Mouse (Mus musculus) liver, embryonic 14.5 days (tissue): Measurements from ENCODE around the gene Arid2. TPM values are rescaled to one million over a fixed set of nuclear protein-coding genes. Genes with fewer than 3 reads are reported as not detected.

Source experiments
- ATAC-seq: fragments of 200-750 bp; cut with Nextera tagmentation; 2 replicates; pipeline ENCODE4 v1.8.0; 2017; ENCODE audit warnings: moderate number of reproducible peaks, mild to moderate bottlenecking, moderate library complexity; ENCODE audit not compliant: insufficient read depth
- DNase-seq, 3 experiments: peaks; one replicate each; pipeline ENCODE4 v3.0.0-alpha.2; 2012 to 2013; ENCODE audit warnings: low read depth in 3 of 3, low spot score in 3 of 3
- H3K27ac ChIP-seq: fragments of 300-500 bp; sonication (generic); 2 replicates; pipeline ENCODE4 v1.5.1; 2014; ENCODE audit warnings: moderate library complexity, mild to moderate bottlenecking, control low read depth, inconsistent platforms
- H3K27me3 ChIP-seq: fragments of 300-500 bp; sonication (generic); 2 replicates; pipeline ENCODE4 v1.6.1; 2014; ENCODE audit warnings: mild to moderate bottlenecking, low read length, moderate library complexity; ENCODE audit not compliant: control insufficient read depth, insufficient read depth
- H3K36me3 ChIP-seq: fragments of 300-500 bp; sonication (generic); replicated peaks from 2 replicates; pipeline ENCODE4 v1.6.1; 2014; ENCODE audit warnings: low read depth; ENCODE audit not compliant: control insufficient read depth, insufficient read depth
- H3K4me1 ChIP-seq, 2 experiments: fragments of 200-500 bp in 1 of 2; fragments of 300-500 bp in 1 of 2; sonication (generic) in 1 of 2; replicated peaks; 2 replicates each; pipeline ENCODE4 v1.6.1; 2012 to 2014; ENCODE audit warnings: antibody characterized with exemption in 1 of 2, inconsistent platforms in 1 of 2, low read length in 1 of 2; ENCODE audit not compliant: control insufficient read depth in 2 of 2, insufficient read depth in 2 of 2
- H3K4me2 ChIP-seq: fragments of 300-500 bp; sonication (generic); 2 replicates; pipeline ENCODE4 v1.6.1; 2014; ENCODE audit warnings: low read depth, mild to moderate bottlenecking, control low read depth, moderate library complexity
- H3K4me3 ChIP-seq, 2 experiments: fragments of 200-500 bp in 1 of 2; fragments of 300-500 bp in 1 of 2; sonication (generic) in 1 of 2; 2 replicates each; pipeline ENCODE4 v1.5.1; 2012 to 2014; ENCODE audit warnings: low read depth in 2 of 2, low read length in 2 of 2, mild to moderate bottlenecking in 2 of 2, control low read depth in 1 of 2, inconsistent platforms in 1 of 2, moderate library complexity in 1 of 2; ENCODE audit not compliant: insufficient read depth in 1 of 2
- H3K9ac ChIP-seq: fragments of 300-500 bp; sonication (generic); replicated peaks from 2 replicates; pipeline ENCODE4 v1.6.1; 2014; ENCODE audit warnings: mild to moderate bottlenecking, control low read depth, moderate library complexity
- H3K9me3 ChIP-seq: fragments of 300-500 bp; sonication (generic); 2 replicates; pipeline ENCODE4 v1.6.1; 2016; ENCODE audit warnings: low read length, mixed read lengths; ENCODE audit not compliant: control insufficient read depth
- CTCF ChIP-seq: IDR thresholded peaks from 2 replicates; pipeline ENCODE4 v1.5.1; 2016; ENCODE audit warnings: antibody characterized with exemption, low read depth, control low read depth
- EP300 ChIP-seq: IDR thresholded peaks from 2 replicates; pipeline ENCODE4 v1.6.1; 2016; ENCODE audit warnings: antibody characterized with exemption, low read depth
- WGBS: fragments of 180-500 bp; shearing (Covaris S2); extraction: QIAGEN DNeasy Blood & Tissue Kit; methylation state at CpG from one replicate; pipeline ENCODE4 v1.1.7; 2014; ENCODE audit not compliant: insufficient replicate concordance; 5-methylcytosine and 5-hydroxymethylcytosine counted together
- polyA plus RNA-seq, 2 experiments: library from polyadenylated mRNA; depleted of rRNA in 1 of 2; stranded (reverse) in 1 of 2; unstranded in 1 of 2; fragments of >200 nt; fragmentation: Nextera tagmentation in 1 of 2; extraction: Ambion mirVana in 1 of 2; gene quantifications; 2 replicates each; pipeline versions ENCODE4 v1.2.1 to v1.2.3; 2012 to 2014

Arid2 gene
- polyA plus RNA-seq, 2 experiments, result 8.1 to 8.5 TPM

GRCm38 (mm10) chr15:96351432-96351831 lies 64.1 kb downstream of the Arid2 start:
- Histone ChIP-seq H3K27me3 (no peaks in the 10 kb centered on the region), H3K4me2 (no peak overlapping the region), H3K9ac (no peak overlapping the region), H3K4me3 (no peak overlapping the region), H3K4me1 (no peaks in the 10 kb centered on the region; a peak in 1 of 4 replicates), H3K36me3 (peaks cover 37% of the 10 kb centered on the region), H3K27ac (no peak overlapping the region), H3K9me3 (no peaks in the 10 kb centered on the region)
- 82% methylated on average over 9 of the region's 9 CpGs for WGBS
- DNase-seq, result no peak
- no peak for ATAC-seq
- TF ChIP-seq CTCF, result no peak
- TF ChIP-seq EP300, result no peak

GRCm38 (mm10) chr15:96358871-96359270 lies 71.6 kb downstream of the Arid2 start:
- Histone ChIP-seq H3K9ac (no peak overlapping the region), H3K36me3 (peaks cover 36% of the 10 kb centered on the region), H3K4me3 (no peak overlapping the region), H3K4me2 (no peak overlapping the region), H3K4me1 (peaks cover 0 to 2% of the 10 kb centered on the region in 2 experiments; a peak in 1 of 4 replicates), H3K27ac (no peak overlapping the region), H3K27me3 (no peaks in the 10 kb centered on the region), H3K9me3 (no peaks in the 10 kb centered on the region)
- TF ChIP-seq CTCF (no peak), EP300 (no peak)
- WGBS, result 33% methylated on average over 6 of the region's 6 CpGs
- DNase-seq (no peak), ATAC-seq (no peak)

- ATAC-seq, result no peak
- no peaks in the 10 kb centered on the region for H3K9me3 ChIP-seq
- peaks cover 44% of the 10 kb centered on the region for H3K36me3 ChIP-seq
- H3K27ac ChIP-seq, result no peak overlapping the region
- WGBS, result 78% methylated on average over 5 of the region's 5 CpGs
- H3K4me3 ChIP-seq, result no peak overlapping the region
- H3K27me3 ChIP-seq, result no peaks in the 10 kb centered on the region
- H3K4me1 ChIP-seq, result peaks cover 0 to 2% of the 10 kb centered on the region in 2 experiments; a peak in 1 of 4 replicates
- no peak overlapping the region for H3K4me2 ChIP-seq
- no peak for TF ChIP-seq EP300
- TF ChIP-seq CTCF, result no peak
- no peak for DNase-seq
- no peak overlapping the region for H3K9ac ChIP-seq
Measured at GRCm38 (mm10) chr15:96360614-96361013, 73.3 kb downstream of the Arid2 start.

GRCm38 (mm10) chr15:96365351-96365750 lies 78.0 kb downstream of the Arid2 start:
- no peaks in the 10 kb centered on the region for H3K9me3 ChIP-seq
- ATAC-seq (no peak), DNase-seq (no peak)
- no peaks in the 10 kb centered on the region for H3K4me1 ChIP-seq
- TF ChIP-seq CTCF, result no peak
- no peak for TF ChIP-seq EP300
- H3K27ac ChIP-seq, result no peak overlapping the region
- H3K4me3 ChIP-seq, result no peak overlapping the region
- no peaks in the 10 kb centered on the region for H3K27me3 ChIP-seq
- H3K4me2 ChIP-seq, result no peak overlapping the region
- peaks cover 60% of the 10 kb centered on the region for H3K36me3 ChIP-seq
- 75% methylated on average over 3 of the region's 3 CpGs for WGBS
- no peak overlapping the region for H3K9ac ChIP-seq

- H3K4me2 ChIP-seq, result no peak overlapping the region
- H3K27me3 ChIP-seq, result no peaks in the 10 kb centered on the region
- H3K36me3 ChIP-seq, result peaks cover 63% of the 10 kb centered on the region
- H3K4me1 ChIP-seq, result no peaks in the 10 kb centered on the region
- H3K9ac ChIP-seq, result no peak overlapping the region
- H3K27ac ChIP-seq, result no peak overlapping the region
- H3K4me3 ChIP-seq, result no peak overlapping the region
- ATAC-seq, result no peak
- 83% methylated on average over 11 of the region's 11 CpGs for WGBS
- H3K9me3 ChIP-seq, result no peaks in the 10 kb centered on the region
- no peak for DNase-seq
- no peak for TF ChIP-seq CTCF
- no peak for TF ChIP-seq EP300
Measured at GRCm38 (mm10) chr15:96366176-96366963, 79.1 kb downstream of the Arid2 start.
